Mouse (Mus musculus) lung, adult 2 months (tissue): ENCODE results near the gene Art4. TPM values are rescaled to one million over a fixed set of nuclear protein-coding genes. Genes with fewer than 3 reads are reported as not detected.

Experiments used
- DNase-seq: peaks from one replicate; pipeline ENCODE4 v3.0.0; 2022
- H3K4me1 ChIP-seq: fragments of 200-500 bp; 2 replicates; pipeline ENCODE4 v1.6.1; 2011; ENCODE audit warnings: low read length; ENCODE audit not compliant: control insufficient read depth, insufficient read depth
- H3K4me3 ChIP-seq: fragments of 200-500 bp; replicated peaks from 2 replicates; pipeline ENCODE3; 2011; ENCODE audit warnings: low read depth, mild to moderate bottlenecking, control low read depth, low read length; ENCODE audit errors: extremely low read depth
- CTCF ChIP-seq: fragments of 200-500 bp; IDR thresholded peaks from 2 replicates; pipeline ENCODE4 v1.5.1; 2011; ENCODE audit warnings: mild to moderate bottlenecking, low read length, control low read depth; ENCODE audit not compliant: insufficient read depth
- POLR2A ChIP-seq: fragments of 200-500 bp; IDR thresholded peaks from 2 replicates; pipeline ENCODE4 v1.6.1; 2011; ENCODE audit warnings: low read depth, mild to moderate bottlenecking, control low read depth, low read length, borderline replicate concordance; ENCODE audit errors: extremely low read depth
- WGBS: fragments of 180-500 bp; shearing (Covaris S2); methylation state at CpG from one replicate; pipeline ENCODE4 v1.1.7; 2018; 5-methylcytosine and 5-hydroxymethylcytosine counted together
- polyA plus RNA-seq: library from polyadenylated mRNA; depleted of rRNA; stranded (reverse); fragments of >200 nt; gene quantifications from 2 replicates; pipeline ENCODE4 v1.2.3, GENCODE M21; 2012

Art4 gene
- polyA plus RNA-seq, 1 experiment, result 10.3 TPM

- WGBS, result 25% methylated on average over 4 of the region's 4 CpGs
- H3K4me1 ChIP-seq, result peaks cover 5% of the 10 kb centered on the region; the same call in 1 of the 2 replicates
- DNase-seq, result no peak
- TF ChIP-seq CTCF (peak; percentile 43), POLR2A (no peak)
- no peak overlapping the region for H3K4me3 ChIP-seq
Observed at GRCm38 (mm10) chr6:136813117-136813516, 44.4 kb downstream of the Art4 start.

- no peak for DNase-seq
- 85% methylated on average over 10 of the region's 10 CpGs for WGBS
- H3K4me1 ChIP-seq, result peaks cover 5% of the 10 kb centered on the region; the same call in 1 of the 2 replicates
- TF ChIP-seq CTCF, result no peak
- no peak for TF ChIP-seq POLR2A
- no peak overlapping the region for H3K4me3 ChIP-seq
Observed at GRCm38 (mm10) chr6:136811196-136811595, 46.3 kb downstream of the Art4 start.

GRCm38 (mm10) chr6:136809673-136810072, 47.9 kb downstream of the Art4 start:
- no peak for DNase-seq
- H3K4me1 ChIP-seq, result peaks cover 5% of the 10 kb centered on the region; the same call in 1 of the 2 replicates
- WGBS, result 56% methylated on average over 13 of the region's 13 CpGs
- TF ChIP-seq CTCF (no peak), POLR2A (no peak)
- H3K4me3 ChIP-seq, result peak overlapping the region; percentile 40

GRCm38 (mm10) chr6:136809077-136809476, 48.5 kb downstream of the Art4 start:
- peak overlapping the region; percentile 71 for H3K4me3 ChIP-seq
- TF ChIP-seq POLR2A (no peak), CTCF (no peak)
- H3K4me1 ChIP-seq, result peaks cover 5% of the 10 kb centered on the region; the same call in 1 of the 2 replicates
- WGBS, result 14% methylated on average over 14 of the region's 14 CpGs
- peak; percentile 63 for DNase-seq

GRCm38 (mm10) chr6:136808631-136809046, 48.9 kb downstream of the Art4 start:
- WGBS, result under 1% methylated on average over 28 of the region's 28 CpGs
- DNase-seq, result no peak
- H3K4me3 ChIP-seq, result peak overlapping the region; percentile 71
- peaks cover 5% of the 10 kb centered on the region; the same call in 1 of the 2 replicates for H3K4me1 ChIP-seq
- no peak for TF ChIP-seq POLR2A
- TF ChIP-seq CTCF, result no peak

- no peak for TF ChIP-seq CTCF
- peak; percentile 76; the same call in 1 of the 2 replicates for TF ChIP-seq POLR2A
- peak within 1 kb of the TSS; percentile 71 for H3K4me3 ChIP-seq
- peak; percentile 99 for DNase-seq
- peaks cover 5% of the 10 kb centered on the region; the same call in 1 of the 2 replicates for H3K4me1 ChIP-seq
- WGBS, result under 1% methylated on average over 34 of the region's 34 CpGs
Observed at GRCm38 (mm10) chr6:136808014-136808417, 49.5 kb downstream of the Art4 start, which contains the start of gene H2afj. H2afj (plus strand) TSS chr6:136808244.

GRCm38 (mm10) chr6:136807395-136808013, 50.0 kb downstream of the Art4 start:
- DNase-seq, result no peak
- no peak for TF ChIP-seq POLR2A
- no peak for TF ChIP-seq CTCF
- 41% methylated on average over 18 of the region's 18 CpGs for WGBS
- H3K4me1 ChIP-seq, result peaks cover 5% of the 10 kb centered on the region; the same call in 1 of the 2 replicates
- peak overlapping the region; percentile 65 for H3K4me3 ChIP-seq

GRCm38 (mm10) chr6:136806819-136807218, 50.7 kb downstream of the Art4 start:
- TF ChIP-seq CTCF, result no peak
- TF ChIP-seq POLR2A, result peak; percentile 39; the same call in 1 of the 2 replicates
- WGBS, result 69% methylated on average over 5 of the region's 5 CpGs
- Histone ChIP-seq H3K4me1 (peaks cover 5% of the 10 kb centered on the region; the same call in 1 of the 2 replicates), H3K4me3 (no peak overlapping the region)
- DNase-seq, result peak; percentile 59

GRCm38 (mm10) chr6:136805409-136805775, 52.1 kb downstream of the Art4 start:
- TF ChIP-seq CTCF, result no peak
- no peak for TF ChIP-seq POLR2A
- WGBS, result 51% methylated on average over 1 of the region's 1 CpGs
- peaks cover 5% of the 10 kb centered on the region; the same call in 1 of the 2 replicates for H3K4me1 ChIP-seq

More at GRCm38 (mm10) chr6:136805409-136805775, 52.1 kb downstream of the Art4 start:
- H3K4me3 ChIP-seq, result no peak overlapping the region
- DNase-seq, result no peak
